Mouse (Mus musculus): ENCODE data around the gene 1700010B08Rik. TPM values are rescaled to one million over a fixed set of nuclear protein-coding genes. Genes with fewer than 3 reads are reported as not detected.

The 1700010B08Rik gene
- polyA plus RNA-seq, 1 experiment from 2014 or later = not detected

DNA sequence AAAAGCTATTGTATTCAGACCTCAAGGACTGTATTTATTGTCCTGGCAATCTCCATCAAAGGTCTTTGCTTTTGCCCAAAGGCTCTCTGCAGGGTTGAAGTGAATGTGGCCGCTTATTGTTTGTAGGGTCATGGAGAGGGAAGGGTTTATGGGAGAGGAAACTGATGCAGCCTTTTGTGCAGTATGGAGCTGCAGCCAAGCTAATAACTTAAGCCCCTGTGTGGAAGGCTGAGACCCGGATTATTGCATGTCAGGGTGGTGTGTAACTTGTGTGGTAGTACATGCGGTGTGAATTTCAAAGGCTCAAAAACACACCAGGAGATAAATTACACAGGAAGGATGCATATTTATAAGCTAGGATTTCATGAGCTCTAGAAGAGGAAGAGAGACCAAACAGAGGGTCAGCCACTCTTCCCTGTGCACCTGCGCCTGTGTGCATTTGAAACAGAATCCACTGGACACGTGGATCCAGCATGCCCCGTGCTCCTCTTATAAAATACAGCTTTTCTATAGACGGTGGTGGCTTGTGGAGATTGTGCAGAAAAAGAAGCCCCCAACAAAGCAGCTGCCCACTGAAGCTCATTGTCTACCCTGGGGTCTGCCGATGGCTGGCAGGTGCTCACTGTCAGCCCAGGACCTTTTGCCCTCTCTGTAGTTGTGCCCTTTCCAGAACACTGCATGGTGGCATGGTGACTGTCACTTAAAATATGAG is 36.4 kb downstream of the 1700010B08Rik start:
- no peaks in the 10 kb centered on the region for H3K9me3 ChIP-seq
- peak; percentile 58 for ATAC-seq (replicated peaks)
- no peaks in the 10 kb centered on the region for H3K36me3 ChIP-seq
- H3K4me3 ChIP-seq = no peak overlapping the region
- no peaks in the 10 kb centered on the region for H3K27me3 ChIP-seq
- H3K9ac ChIP-seq (replicated peaks) = no peak overlapping the region
- H3K4me2 ChIP-seq (replicated peaks) = no peak overlapping the region
- WGBS = 30% methylated on average over 8 of the region's 8 CpGs
- H3K27ac ChIP-seq (replicated peaks) = 0 out of 2 replicates have a peak overlapping the region, but pooled peaks have one; percentile 15
- peaks cover 9% of the 10 kb centered on the region for H3K4me1 ChIP-seq

GRCm38 (mm10) chr2:173757624-173758155 is 38.5 kb downstream of the 1700010B08Rik start:
- 87% methylated on average over 8 of the region's 8 CpGs for WGBS
- no peak overlapping the region for H3K9ac ChIP-seq (replicated peaks)

GRCm38 (mm10) chr2:173760607-173761006 is 41.4 kb downstream of the 1700010B08Rik start:
- H3K27me3 ChIP-seq = no peaks in the 10 kb centered on the region
- no peak overlapping the region for H3K4me3 ChIP-seq
- no peak overlapping the region for H3K27ac ChIP-seq (replicated peaks)
- no peak overlapping the region for H3K4me2 ChIP-seq (replicated peaks)
- 86% methylated on average over 6 of the region's 6 CpGs for WGBS
- ATAC-seq (replicated peaks) = no peak
- no peaks in the 10 kb centered on the region for H3K36me3 ChIP-seq
- peaks cover 15% of the 10 kb centered on the region for H3K4me1 ChIP-seq
- no peak overlapping the region for H3K9ac ChIP-seq (replicated peaks)
- H3K9me3 ChIP-seq = no peaks in the 10 kb centered on the region

More at GRCm38 (mm10) chr2:173757624-173758155, 38.5 kb downstream of the 1700010B08Rik start:
- no peak for ATAC-seq (replicated peaks)
- H3K27ac ChIP-seq (replicated peaks) = no peak overlapping the region
- no peak overlapping the region for H3K4me2 ChIP-seq (replicated peaks)
- no peak overlapping the region for H3K4me3 ChIP-seq
- no peaks in the 10 kb centered on the region for H3K9me3 ChIP-seq
- no peaks in the 10 kb centered on the region for H3K36me3 ChIP-seq
- no peaks in the 10 kb centered on the region for H3K27me3 ChIP-seq
- H3K4me1 ChIP-seq = peaks cover 9% of the 10 kb centered on the region

- no peak overlapping the region for H3K9ac ChIP-seq (replicated peaks)
- no peaks in the 10 kb centered on the region for H3K36me3 ChIP-seq
- H3K27ac ChIP-seq (replicated peaks) = no peak overlapping the region
- H3K4me3 ChIP-seq = no peak overlapping the region
- no peaks in the 10 kb centered on the region for H3K27me3 ChIP-seq
- no peaks in the 10 kb centered on the region for H3K9me3 ChIP-seq
- no peak overlapping the region for H3K4me2 ChIP-seq (replicated peaks)
- no peak for ATAC-seq (replicated peaks)
- H3K4me1 ChIP-seq = peaks cover 27% of the 10 kb centered on the region
- 61% methylated on average over 3 of the region's 3 CpGs for WGBS
Measured at GRCm38 (mm10) chr2:173764629-173765028, 45.4 kb downstream of the 1700010B08Rik start.

DNA sequence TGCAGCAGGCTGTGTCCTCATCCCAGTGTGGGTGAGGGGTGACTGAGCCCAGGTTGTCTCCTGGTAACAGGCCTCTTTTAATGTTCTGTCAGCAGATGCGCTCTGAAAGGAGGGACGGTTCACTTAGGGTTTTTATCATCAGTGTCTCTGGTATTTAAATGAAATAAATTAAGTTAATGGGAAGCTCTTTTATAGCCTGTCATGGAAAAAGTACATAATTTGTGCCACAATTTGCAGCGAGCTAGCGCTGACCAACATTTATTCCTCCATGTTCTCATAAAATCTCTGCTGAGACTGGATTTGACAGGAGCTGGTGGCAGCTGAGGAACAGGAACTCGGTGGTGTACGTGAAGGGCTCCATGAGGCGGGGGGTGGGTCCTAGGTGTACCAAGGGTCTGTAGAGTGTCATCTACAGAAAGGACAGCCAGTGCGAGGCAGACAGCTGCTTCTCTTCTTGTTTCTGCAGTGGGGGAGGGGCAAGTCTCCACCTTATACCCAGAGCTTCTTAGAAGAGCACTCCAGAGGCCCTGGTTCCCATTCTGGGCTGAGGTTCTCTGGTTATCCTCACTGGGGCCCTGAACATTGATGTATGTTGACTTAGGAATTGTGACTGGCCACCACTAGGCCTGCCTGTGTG is 48.9 kb downstream of the 1700010B08Rik start:
- peaks cover 37% of the 10 kb centered on the region for H3K4me1 ChIP-seq
- ATAC-seq (replicated peaks) = no peak
- H3K27ac ChIP-seq (replicated peaks) = peak overlapping the region; percentile 58

DNA sequence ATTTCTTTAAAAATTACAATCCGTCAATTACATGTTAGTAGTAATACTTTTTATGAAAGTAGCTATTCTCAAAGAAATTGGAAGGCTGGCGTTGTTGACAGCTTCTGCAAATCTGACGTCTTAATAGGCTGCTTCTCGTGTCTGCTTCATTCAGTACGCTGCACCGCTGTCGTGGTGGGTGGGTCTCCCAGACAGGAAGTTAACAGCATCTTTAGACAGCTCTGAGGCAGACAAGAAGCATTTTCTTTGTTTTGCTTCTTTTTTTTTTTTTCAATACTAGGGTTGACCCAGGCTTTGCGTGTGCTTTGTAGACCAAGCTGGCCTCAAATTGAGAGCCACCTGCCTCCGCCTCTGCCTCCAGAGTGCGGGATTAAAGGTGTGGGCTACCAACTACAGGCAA is 50.0 kb downstream of the 1700010B08Rik start:
- H3K36me3 ChIP-seq = no peaks in the 10 kb centered on the region
- no peak overlapping the region for H3K4me2 ChIP-seq (replicated peaks)
- H3K27ac ChIP-seq (replicated peaks) = peak overlapping the region; percentile 76
- H3K27me3 ChIP-seq = no peaks in the 10 kb centered on the region
- H3K9ac ChIP-seq (replicated peaks) = no peak overlapping the region
- ATAC-seq (replicated peaks) = 0 out of 2 replicates have a peak, but pooled peaks have one; percentile 17
- peaks cover 40% of the 10 kb centered on the region for H3K4me1 ChIP-seq
- H3K9me3 ChIP-seq = no peaks in the 10 kb centered on the region
- no peak overlapping the region for H3K4me3 ChIP-seq
- 51% methylated on average over 10 of the region's 10 CpGs for WGBS

More for the DNA sequence above, 48.9 kb downstream of the 1700010B08Rik start:
- Histone ChIP-seq H3K9me3 (no peaks in the 10 kb centered on the region), H3K9ac (replicated peaks) (no peak overlapping the region), H3K36me3 (no peaks in the 10 kb centered on the region), H3K27me3 (no peaks in the 10 kb centered on the region), H3K4me2 (replicated peaks) (no peak overlapping the region), H3K4me3 (no peak overlapping the region)
- 73% methylated on average over 8 of the region's 8 CpGs for WGBS

- Histone ChIP-seq H3K27ac (replicated peaks) (0 out of 2 replicates have a peak overlapping the region, but pooled peaks have one; percentile 31), H3K4me3 (no peak overlapping the region), H3K9ac (replicated peaks) (no peak overlapping the region), H3K4me1 (peaks cover 43% of the 10 kb centered on the region), H3K4me2 (replicated peaks) (no peak overlapping the region), H3K9me3 (no peaks in the 10 kb centered on the region), H3K36me3 (no peaks in the 10 kb centered on the region), H3K27me3 (no peaks in the 10 kb centered on the region)
- no peak; the same call in 1 of the 2 replicates for ATAC-seq (replicated peaks)
- WGBS = 68% methylated on average over 5 of the region's 5 CpGs
Measured at GRCm38 (mm10) chr2:173770620-173771019, 51.4 kb downstream of the 1700010B08Rik start.

Small RNA genes lying within 50 kb of the gene (microRNA-seq; reads per million reads assigned to microRNA genes)
- not detected for gene Mir6340

Other genes starting within 250 kb of the 1700010B08Rik start
- not detected in 2 replicates for gene 1700021F07Rik, start 196.8 kb upstream of the 1700010B08Rik start, polyA plus RNA-seq (2015; fragmentation: Nextera tagmentation; extraction: Ambion mirVana)
- gene Ankrd60, start 141.1 kb upstream of the 1700010B08Rik start, polyA plus RNA-seq (2015; fragmentation: Nextera tagmentation; extraction: Ambion mirVana) = not detected in 2 replicates
- 35.3 and 36.9 TPM in 2 replicates for gene Rab22a, start 59.7 kb upstream of the 1700010B08Rik start, polyA plus RNA-seq (2015; fragmentation: Nextera tagmentation; extraction: Ambion mirVana)
- gene Vapb, start 18.1 kb downstream of the 1700010B08Rik start, polyA plus RNA-seq (2015; fragmentation: Nextera tagmentation; extraction: Ambion mirVana) = 8.7 and 15.7 TPM in 2 replicates

Data from forebrain, embryonic 15.5 days (tissue).